Mouse (Mus musculus): ENCODE measurements at regions not wholly inside any gene's neighbourhood (a gene's known extent, or its start where the extent isn't known, plus 50 kb on each side); places are given as distances from the start of the nearest gene placed in this dataset.

- TF ChIP-seq CTCF (IDR thresholded peaks at IDR 0.05): no peak
- no peak for TF ChIP-seq EP300 (IDR thresholded peaks at IDR 0.05; ENCODE audit: insufficient read depth, low read depth, low read length)
These were observed 190.5 kb downstream of the Gm11011 start for GRCm38 (mm10) chr2:169397013-169397412.

Data from heart, adult 2 months (tissue).